Mouse (Mus musculus) urinary bladder, postnatal 14 days (tissue): ENCODE results near the gene Vmp1.
A peak's percentile ranks its signal among the peaks of the same experiment; 100 is the strongest.

ENCODE experiments used
- DNase-seq: peaks from one replicate; pipeline ENCODE4 v3.0.0; 2021; ENCODE audit warnings: low spot score

The Vmp1 gene

GRCm38 (mm10) chr11:86629941-86630340 lies 53.7 kb downstream of the Vmp1 start:
- DNase-seq, result no peak

DNA sequence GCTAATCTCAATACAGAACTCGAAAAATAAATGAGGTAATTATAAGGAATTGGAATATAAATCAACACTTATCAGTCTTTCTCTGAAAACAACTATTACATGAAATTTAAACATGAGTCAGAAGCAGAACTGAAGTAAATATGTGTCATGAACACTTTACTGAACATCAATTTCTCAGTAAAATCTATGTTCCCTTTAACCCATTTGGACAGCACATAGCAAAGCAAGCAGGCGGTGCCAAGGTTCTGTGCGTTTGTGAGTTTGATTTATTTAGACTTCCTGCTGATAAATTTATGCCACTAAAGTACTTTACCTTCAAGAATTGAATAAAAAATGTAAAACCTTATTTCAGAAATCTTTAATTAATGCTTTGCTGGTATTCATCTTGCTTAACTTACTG lies 54.2 kb downstream of the Vmp1 start:
- peak; percentile 36 for DNase-seq

DNA sequence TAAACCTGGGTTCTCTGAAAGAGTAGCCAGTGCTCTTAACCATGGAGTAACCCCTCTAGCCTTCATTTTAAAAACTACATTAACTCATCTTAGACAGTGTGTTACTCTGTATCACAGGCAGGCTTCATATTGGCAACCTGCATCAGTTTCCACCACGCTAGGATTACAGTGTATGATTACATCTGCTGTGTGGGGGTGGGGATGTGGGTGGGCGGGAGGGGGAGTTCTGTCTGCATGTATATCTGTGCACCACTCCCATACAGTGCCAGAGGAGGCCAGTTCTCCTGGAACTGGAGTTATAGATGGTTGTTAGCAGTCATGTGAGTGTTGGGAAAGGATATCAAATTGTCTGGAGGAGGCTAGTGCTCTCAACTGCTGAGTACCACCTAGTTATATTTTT lies 55.2 kb downstream of the Vmp1 start:
- DNase-seq, result no peak

DNA sequence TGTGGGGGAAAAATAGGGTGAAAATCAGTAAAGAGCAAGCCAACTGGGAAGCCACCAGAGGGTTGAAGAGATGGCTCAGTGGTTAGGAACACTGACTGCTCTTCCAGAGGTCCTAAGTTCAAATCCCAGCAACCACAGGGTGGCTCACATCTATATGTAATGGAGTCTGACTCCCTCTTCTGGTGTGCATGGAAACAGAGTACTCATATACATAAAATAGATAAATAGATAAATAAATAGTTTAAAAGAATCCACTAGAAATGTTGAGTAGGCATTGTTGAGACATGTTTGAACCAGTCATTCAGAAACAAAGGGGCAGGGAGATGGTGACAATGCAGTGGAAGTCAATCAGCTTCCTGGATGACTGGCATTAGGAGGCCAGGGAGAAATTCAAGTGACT lies 56.0 kb downstream of the Vmp1 start:
- DNase-seq, result no peak

DNA sequence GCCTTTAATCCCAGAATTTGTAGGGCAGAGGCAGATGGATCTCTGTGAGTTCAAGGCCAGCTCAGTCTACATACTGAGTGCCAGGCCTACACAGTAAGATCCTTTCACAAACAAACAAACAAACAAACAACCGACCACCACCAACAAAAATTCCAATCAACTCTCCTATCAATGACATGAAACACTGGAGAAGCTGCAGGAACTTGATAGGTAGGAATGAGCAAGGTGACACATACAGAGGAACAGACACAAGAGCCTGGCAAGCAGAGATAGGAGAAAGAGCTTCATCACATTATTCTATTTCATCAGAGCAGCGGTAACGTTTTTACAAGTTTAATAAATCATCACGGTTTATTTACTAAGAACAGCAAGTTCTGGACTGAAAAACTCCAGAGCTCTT lies 56.9 kb downstream of the Vmp1 start:
- DNase-seq, result no peak

- DNase-seq, result peak; percentile 39
Measured at GRCm38 (mm10) chr11:86624237-86624941, 59.2 kb downstream of the Vmp1 start.

GRCm38 (mm10) chr11:86623402-86624010 lies 60.1 kb downstream of the Vmp1 start:
- DNase-seq, result no peak

GRCm38 (mm10) chr11:86622191-86622912 lies 61.3 kb downstream of the Vmp1 start:
- DNase-seq, result no peak

GRCm38 (mm10) chr11:86621139-86621538 lies 62.5 kb downstream of the Vmp1 start:
- no peak for DNase-seq

- no peak for DNase-seq
Measured at GRCm38 (mm10) chr11:86618548-86619335, 64.9 kb downstream of the Vmp1 start.

GRCm38 (mm10) chr11:86614607-86615006 lies 69.0 kb downstream of the Vmp1 start:
- no peak for DNase-seq

DNA sequence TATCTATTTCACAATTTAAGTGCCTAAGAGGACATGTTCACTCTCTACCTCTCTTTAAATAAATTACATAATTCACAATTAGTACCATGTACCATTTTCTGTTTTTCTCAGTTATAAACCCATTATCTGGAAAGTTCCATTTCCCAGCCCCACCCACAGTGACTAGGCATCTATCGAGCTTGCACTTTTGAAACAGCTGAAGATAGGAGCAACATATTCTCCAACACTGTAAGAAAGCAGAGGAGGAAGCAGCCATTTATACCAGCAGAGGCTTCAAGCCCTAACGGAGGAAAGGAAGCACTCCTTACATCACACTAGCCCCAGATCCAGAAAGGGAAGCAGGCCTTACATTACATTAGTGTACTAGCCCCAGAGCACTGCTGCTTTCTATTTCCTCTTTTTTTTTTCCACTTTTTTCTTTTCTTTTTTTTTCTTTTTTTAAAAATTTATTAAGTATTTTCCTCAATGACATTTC lies 69.5 kb downstream of the Vmp1 start:
- no peak for DNase-seq

- no peak for DNase-seq
Measured at GRCm38 (mm10) chr11:86611991-86612390, 71.6 kb downstream of the Vmp1 start.

- no peak for DNase-seq
Measured at GRCm38 (mm10) chr11:86610239-86610638, 73.4 kb downstream of the Vmp1 start.

DNA sequence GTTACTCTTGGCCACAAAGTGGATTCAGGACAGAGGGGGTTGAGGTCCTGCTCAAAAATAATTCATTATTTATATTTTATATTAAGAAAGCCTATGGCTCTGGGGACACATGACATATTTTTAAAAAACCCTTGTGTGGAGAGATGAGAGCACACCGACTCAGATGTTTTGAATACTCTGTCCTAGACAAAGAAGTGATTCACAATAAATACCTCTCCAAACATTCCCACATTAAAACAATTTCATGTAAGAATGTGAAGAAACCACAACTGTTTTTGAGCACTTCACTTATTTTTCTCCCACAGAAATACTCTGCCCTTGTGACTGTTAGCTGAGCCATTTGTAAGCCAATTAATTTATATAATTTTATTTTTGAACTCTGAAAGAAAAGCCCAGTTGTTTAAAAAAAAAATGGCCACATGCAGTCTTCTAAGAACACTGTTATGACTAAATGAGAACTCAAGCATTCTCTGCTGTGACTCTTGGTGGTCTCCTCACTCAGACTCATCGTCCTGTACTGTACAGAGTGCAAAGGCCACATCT lies 75.8 kb downstream of the Vmp1 start:
- DNase-seq, result no peak

GRCm38 (mm10) chr11:86606621-86607339 lies 76.9 kb downstream of the Vmp1 start:
- DNase-seq, result no peak

DNA sequence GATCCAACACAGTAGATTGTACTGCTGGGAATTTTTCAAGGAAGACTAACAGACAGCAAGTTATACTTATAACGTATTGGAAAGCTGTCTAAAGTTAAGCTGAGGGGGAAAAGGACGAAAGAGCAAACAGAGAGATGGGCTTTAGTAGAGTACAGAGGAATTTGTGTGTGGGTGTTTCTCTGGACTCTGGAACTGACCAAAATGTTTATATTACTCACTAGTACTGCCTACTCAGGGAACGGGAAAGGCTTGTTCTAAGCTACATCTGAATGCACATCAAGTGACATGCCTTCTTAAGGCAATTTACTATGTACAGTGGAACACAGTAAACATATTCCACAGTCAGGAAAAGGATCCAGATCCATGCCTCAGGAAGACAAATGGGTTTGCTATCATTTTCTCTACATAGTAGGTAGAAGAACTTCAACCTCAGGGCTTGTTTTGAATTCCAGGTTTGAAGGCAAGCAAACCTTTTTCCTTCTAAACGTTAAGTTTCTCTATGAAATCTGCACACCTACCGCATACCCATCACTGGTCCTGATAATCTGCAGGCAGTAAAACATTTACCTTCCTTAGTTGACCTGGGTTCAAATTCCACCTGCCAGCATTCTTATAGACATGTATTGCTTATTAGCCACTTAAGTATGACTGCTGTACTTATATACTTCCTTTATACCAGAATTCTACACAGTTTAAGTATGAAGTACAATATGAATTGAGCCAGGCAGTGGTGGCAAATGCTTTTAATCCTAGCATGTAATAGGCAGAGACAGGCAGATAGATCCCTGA lies 78.7 kb downstream of the Vmp1 start:
- no peak for DNase-seq

- no peak for DNase-seq
Measured at GRCm38 (mm10) chr11:86604289-86604688, 79.3 kb downstream of the Vmp1 start.

- no peak for DNase-seq
Measured at GRCm38 (mm10) chr11:86603719-86604118, 79.9 kb downstream of the Vmp1 start.

GRCm38 (mm10) chr11:86602116-86602515 lies 81.5 kb downstream of the Vmp1 start:
- no peak for DNase-seq

GRCm38 (mm10) chr11:86600209-86600557 lies 83.5 kb downstream of the Vmp1 start:
- no peak for DNase-seq
